Mouse (Mus musculus): ENCODE data around the gene Eya2. TPM values are rescaled to one million over a fixed set of nuclear protein-coding genes. Genes with fewer than 3 reads are reported as not detected.
"Not testable (repeated sequence)": the region's sequence is repeated elsewhere in the genome, so short reads cannot be mapped to it uniquely, and the experiment has no call there.

The Eya2 gene
- polyA plus RNA-seq (2015; fragmentation: Nextera tagmentation; extraction: Ambion mirVana) = 6.6 and 6.9 TPM in 2 replicates

DNA sequence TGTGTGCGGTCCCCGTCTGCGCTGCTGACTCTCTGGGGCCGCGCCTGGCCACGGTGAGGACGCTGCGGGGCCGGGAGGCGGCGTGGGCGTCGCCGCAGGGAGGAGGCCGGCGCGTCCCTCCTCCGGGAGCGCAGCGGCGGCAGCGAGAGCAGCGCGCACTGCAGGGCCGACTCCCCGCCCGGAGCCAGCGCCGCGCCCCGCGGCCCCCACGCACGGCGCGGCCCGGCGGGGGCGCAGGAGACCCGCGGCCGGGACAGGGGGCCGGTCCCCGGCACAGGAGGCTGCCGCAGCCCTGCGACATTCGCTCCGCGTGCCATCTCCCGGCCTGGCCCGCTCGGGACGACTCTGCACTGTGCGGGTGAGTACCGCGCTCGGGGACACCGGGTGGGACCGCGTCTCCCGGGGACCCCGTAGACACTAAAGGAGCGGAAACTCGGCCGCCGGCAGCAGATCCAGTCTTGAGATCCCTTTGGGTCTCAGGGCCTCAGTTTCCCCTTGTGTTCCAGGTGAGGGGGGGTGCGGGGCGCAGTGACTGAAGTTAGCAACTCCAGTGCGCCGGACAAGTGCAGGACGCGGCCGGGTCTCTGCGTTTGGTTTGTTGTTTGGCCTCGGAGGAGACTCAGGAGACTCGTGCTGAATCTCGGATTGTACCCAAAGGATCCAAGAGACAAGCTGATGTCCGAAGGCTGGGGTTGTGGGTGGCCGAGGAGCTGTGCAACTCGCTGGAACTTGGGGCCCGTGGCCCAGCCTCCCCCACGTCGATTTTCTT is at the start of gene Eya2:
Eya2 (plus strand) TSS at position 126 of the 769 bp plus-strand sequence.
- peak within 1 kb of the TSS; percentile 98 for H3K4me2 ChIP-seq
- peak; percentile 68 for ATAC-seq (replicated peaks; ENCODE audit: low FRiP score)
- peaks cover 48% of the 10 kb centered on the region for H3K27me3 ChIP-seq

DNA sequence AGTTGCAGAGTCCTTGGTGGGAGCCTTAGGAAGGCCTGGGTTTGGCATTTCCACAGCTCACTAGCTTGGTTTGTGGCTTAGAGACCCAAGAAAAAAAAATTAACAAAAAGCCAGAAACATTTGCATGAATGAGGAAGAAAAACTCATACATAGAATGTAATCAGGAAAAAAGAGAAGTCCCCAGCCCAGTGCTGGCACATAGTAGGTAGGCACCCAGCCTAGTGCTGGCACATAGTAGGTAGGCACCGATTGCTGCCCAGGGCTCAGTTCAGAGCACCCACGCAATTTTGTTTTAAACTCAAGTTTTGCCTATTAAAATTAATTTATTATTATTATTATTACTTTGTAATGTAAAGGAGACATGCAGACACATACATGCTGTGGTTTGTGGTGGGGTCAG is 49.1 kb upstream of the Eya2 start:
- H3K4me3 ChIP-seq (replicated peaks) = no peak overlapping the region
- no peaks in the 10 kb centered on the region for H3K36me3 ChIP-seq
- 94% methylated on average over 2 of the region's 2 CpGs for WGBS
- no peak overlapping the region for H3K4me2 ChIP-seq
- H3K27me3 ChIP-seq = no peaks in the 10 kb centered on the region; the same call in 1 of the 2 replicates
- H3K27ac ChIP-seq = no peak overlapping the region
- H3K4me1 ChIP-seq = peaks cover 18% of the 10 kb centered on the region
- ATAC-seq (replicated peaks; ENCODE audit: low FRiP score) = no peak
- no peaks in the 10 kb centered on the region for H3K9me3 ChIP-seq (replicated peaks)
- H3K9ac ChIP-seq = no peak overlapping the region

More for the DNA sequence above, at the start of gene Eya2:
- Histone ChIP-seq H3K9me3 (replicated peaks) (no peaks in the 10 kb centered on the region), H3K9ac (peak within 1 kb of the TSS; percentile 64), H3K36me3 (no peaks in the 10 kb centered on the region), H3K4me3 (replicated peaks) (peak within 1 kb of the TSS; percentile 63), H3K4me1 (peaks cover 37% of the 10 kb centered on the region), H3K27ac (peak within 1 kb of the TSS; percentile 13)
- under 1% methylated on average over 69 of the region's 83 CpGs for WGBS

- 28% methylated on average over 8 of the region's 8 CpGs for WGBS
- Histone ChIP-seq H3K9me3 (replicated peaks) (no peaks in the 10 kb centered on the region), H3K4me2 (no peak overlapping the region), H3K4me3 (replicated peaks) (no peak overlapping the region), H3K27me3 (no peaks in the 10 kb centered on the region; the same call in 1 of the 2 replicates), H3K4me1 (peaks cover 18% of the 10 kb centered on the region), H3K27ac (no peak overlapping the region), H3K9ac (no peak overlapping the region), H3K36me3 (no peaks in the 10 kb centered on the region)
- ATAC-seq (replicated peaks; ENCODE audit: low FRiP score) = no peak
Measured at GRCm38 (mm10) chr2:165546341-165546740, 48.5 kb upstream of the Eya2 start.

GRCm38 (mm10) chr2:165547410-165547809 is 47.4 kb upstream of the Eya2 start:
- no peak overlapping the region for H3K4me3 ChIP-seq (replicated peaks)
- WGBS = 59% methylated on average over 9 of the region's 9 CpGs
- no peak for ATAC-seq (replicated peaks; ENCODE audit: low FRiP score)

GRCm38 (mm10) chr2:165548627-165549026 is 46.2 kb upstream of the Eya2 start:
- no peaks in the 10 kb centered on the region for H3K36me3 ChIP-seq
- H3K27me3 ChIP-seq = no peaks in the 10 kb centered on the region; the same call in 1 of the 2 replicates
- no peak overlapping the region for H3K27ac ChIP-seq
- no peak overlapping the region for H3K4me3 ChIP-seq (replicated peaks)
- H3K4me2 ChIP-seq = no peak overlapping the region
- 76% methylated on average over 6 of the region's 6 CpGs for WGBS
- H3K4me1 ChIP-seq = peaks cover 15% of the 10 kb centered on the region
- no peaks in the 10 kb centered on the region for H3K9me3 ChIP-seq (replicated peaks)
- H3K9ac ChIP-seq = no peak overlapping the region
- no peak for ATAC-seq (replicated peaks; ENCODE audit: low FRiP score)

More at GRCm38 (mm10) chr2:165547410-165547809, 47.4 kb upstream of the Eya2 start:
- Histone ChIP-seq H3K27ac (no peak overlapping the region), H3K4me1 (peaks cover 18% of the 10 kb centered on the region), H3K9me3 (replicated peaks) (no peaks in the 10 kb centered on the region), H3K27me3 (no peaks in the 10 kb centered on the region; the same call in 1 of the 2 replicates), H3K36me3 (no peaks in the 10 kb centered on the region), H3K4me2 (no peak overlapping the region), H3K9ac (no peak overlapping the region)

- not testable (repeated sequence) for H3K9me3 ChIP-seq (replicated peaks); H3K36me3 ChIP-seq; H3K9ac ChIP-seq; H3K27ac ChIP-seq; H3K4me2 ChIP-seq; ATAC-seq (replicated peaks; ENCODE audit: low FRiP score); H3K27me3 ChIP-seq; H3K4me3 ChIP-seq (replicated peaks)
- 75% methylated on average over 7 of the region's 7 CpGs for WGBS
- H3K4me1 ChIP-seq = peaks cover 15% of the 10 kb centered on the region
Measured at GRCm38 (mm10) chr2:165550410-165550809, 44.4 kb upstream of the Eya2 start.

DNA sequence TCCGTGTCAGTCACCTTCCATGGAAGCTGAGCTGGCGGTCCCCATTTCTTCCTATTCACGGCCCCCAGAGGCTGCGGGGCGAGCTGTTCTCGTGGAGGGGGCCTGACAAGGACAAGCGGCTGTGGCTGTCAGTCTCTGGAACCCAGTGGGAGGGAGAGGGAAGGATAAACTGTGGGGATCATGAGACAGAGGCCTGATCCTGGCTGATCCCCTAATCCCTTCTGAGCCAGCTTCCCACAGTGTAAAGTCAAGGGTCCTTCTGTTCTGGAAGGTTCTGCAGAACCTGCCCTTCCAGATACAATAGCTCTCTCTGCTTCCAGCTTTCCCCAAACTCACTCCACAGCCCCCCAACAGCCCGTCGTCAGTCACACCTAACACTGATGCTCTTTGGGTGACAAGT is 40.8 kb upstream of the Eya2 start:
- Histone ChIP-seq H3K27ac (no peak overlapping the region), H3K4me2 (no peak overlapping the region), H3K4me3 (replicated peaks) (no peak overlapping the region), H3K9ac (no peak overlapping the region), H3K9me3 (replicated peaks) (no peaks in the 10 kb centered on the region), H3K4me1 (peaks cover 13% of the 10 kb centered on the region), H3K36me3 (no peaks in the 10 kb centered on the region), H3K27me3 (no peaks in the 10 kb centered on the region; the same call in 1 of the 2 replicates)
- 67% methylated on average over 9 of the region's 9 CpGs for WGBS
- no peak for ATAC-seq (replicated peaks; ENCODE audit: low FRiP score)

DNA sequence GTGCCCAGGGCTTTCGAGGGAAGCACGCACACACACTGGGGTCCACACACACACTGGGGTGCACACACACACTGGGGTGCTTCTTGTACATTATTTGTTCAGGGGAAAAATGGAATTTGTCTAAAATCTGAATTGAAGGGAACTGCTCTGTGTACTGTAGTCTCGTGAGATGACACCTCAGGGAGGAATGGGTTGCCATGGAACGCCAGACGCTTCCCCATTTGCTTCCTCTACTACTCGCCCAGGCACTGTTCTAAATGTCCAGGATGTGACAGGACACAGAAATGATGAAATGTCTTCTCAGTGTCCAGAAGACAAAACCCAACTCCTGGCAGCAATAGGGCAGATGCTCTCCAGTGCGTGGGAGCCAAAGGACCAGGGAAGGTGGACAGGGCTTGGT is 37.6 kb upstream of the Eya2 start:
- WGBS = 83% methylated on average over 7 of the region's 7 CpGs

DNA sequence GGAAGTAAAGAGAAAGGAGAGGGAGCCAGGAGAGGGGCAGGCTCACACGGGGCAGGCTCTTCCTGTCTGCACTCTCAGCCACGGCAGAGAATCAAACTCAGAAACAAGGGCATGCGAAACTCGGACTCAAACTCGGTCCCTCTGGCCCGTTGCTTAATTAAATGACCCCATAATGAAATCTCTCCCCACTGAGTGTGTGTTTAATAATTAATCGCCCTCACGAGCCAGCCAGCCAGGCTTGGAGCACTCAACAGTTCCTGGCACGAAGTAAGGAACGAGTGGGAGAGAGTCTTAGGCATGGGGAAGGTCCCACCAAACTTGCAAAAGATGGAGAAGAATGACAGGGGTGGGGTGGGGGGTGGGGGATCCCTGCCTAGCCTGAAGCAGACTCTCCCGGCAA is 35.9 kb upstream of the Eya2 start:
- H3K4me1 ChIP-seq = peaks cover 37% of the 10 kb centered on the region
- 0 out of 2 replicates have a peak overlapping the region, but pooled peaks have one; percentile 58 for H3K27ac ChIP-seq
- no peaks in the 10 kb centered on the region for H3K9me3 ChIP-seq (replicated peaks)
- 0 out of 2 replicates have a peak, but pooled peaks have one; percentile 26 for ATAC-seq (replicated peaks; ENCODE audit: low FRiP score)
- no peak overlapping the region for H3K4me3 ChIP-seq (replicated peaks)
- WGBS = 45% methylated on average over 11 of the region's 11 CpGs
- peaks cover 16% of the 10 kb centered on the region for H3K27me3 ChIP-seq
- H3K9ac ChIP-seq = no peak overlapping the region
- H3K4me2 ChIP-seq = 0 out of 2 replicates have a peak overlapping the region, but pooled peaks have one; percentile 0
- H3K36me3 ChIP-seq = no peaks in the 10 kb centered on the region

More for the DNA sequence above, 37.6 kb upstream of the Eya2 start:
- H3K4me2 ChIP-seq = no peak overlapping the region
- H3K27ac ChIP-seq = no peak overlapping the region
- H3K4me3 ChIP-seq (replicated peaks) = no peak overlapping the region
- no peaks in the 10 kb centered on the region for H3K36me3 ChIP-seq
- peaks cover 2% of the 10 kb centered on the region; the same call in 1 of the 2 replicates for H3K27me3 ChIP-seq
- H3K4me1 ChIP-seq = peaks cover 27% of the 10 kb centered on the region
- no peak for ATAC-seq (replicated peaks; ENCODE audit: low FRiP score)
- no peak overlapping the region for H3K9ac ChIP-seq
- H3K9me3 ChIP-seq (replicated peaks) = no peaks in the 10 kb centered on the region

GRCm38 (mm10) chr2:165559506-165560235 is 35.2 kb upstream of the Eya2 start:
- no peak overlapping the region for H3K9ac ChIP-seq
- 0 out of 2 replicates have a peak overlapping the region, but pooled peaks have one; percentile 0 for H3K4me2 ChIP-seq
- H3K4me1 ChIP-seq = peaks cover 37% of the 10 kb centered on the region
- no peaks in the 10 kb centered on the region for H3K9me3 ChIP-seq (replicated peaks)
- H3K4me3 ChIP-seq (replicated peaks) = no peak overlapping the region
- H3K36me3 ChIP-seq = no peaks in the 10 kb centered on the region
- H3K27me3 ChIP-seq = peaks cover 23% of the 10 kb centered on the region
- WGBS = 15% methylated on average over 11 of the region's 11 CpGs
- H3K27ac ChIP-seq = peak overlapping the region; percentile 58
- peak; percentile 49; the same call in 1 of the 2 replicates for ATAC-seq (replicated peaks; ENCODE audit: low FRiP score)

- 76% methylated on average over 6 of the region's 6 CpGs for WGBS
- no peak overlapping the region for H3K9ac ChIP-seq
- no peak for ATAC-seq (replicated peaks; ENCODE audit: low FRiP score)
- H3K27me3 ChIP-seq = peaks cover 32% of the 10 kb centered on the region
- no peaks in the 10 kb centered on the region for H3K9me3 ChIP-seq (replicated peaks)
- H3K4me3 ChIP-seq (replicated peaks) = no peak overlapping the region
- H3K36me3 ChIP-seq = no peaks in the 10 kb centered on the region
- peaks cover 37% of the 10 kb centered on the region for H3K4me1 ChIP-seq
- H3K4me2 ChIP-seq = no peak overlapping the region
- no peak overlapping the region for H3K27ac ChIP-seq
Measured at GRCm38 (mm10) chr2:165561861-165562260, 33.0 kb upstream of the Eya2 start.

Measured in kidney, embryonic 15.5 days (tissue).